Mouse (Mus musculus): ENCODE measurements at regions not wholly inside any gene's neighbourhood (a gene's known extent, or its start where the extent isn't known, plus 50 kb on each side); places are given as distances from the start of the nearest gene placed in this dataset.

DNA sequence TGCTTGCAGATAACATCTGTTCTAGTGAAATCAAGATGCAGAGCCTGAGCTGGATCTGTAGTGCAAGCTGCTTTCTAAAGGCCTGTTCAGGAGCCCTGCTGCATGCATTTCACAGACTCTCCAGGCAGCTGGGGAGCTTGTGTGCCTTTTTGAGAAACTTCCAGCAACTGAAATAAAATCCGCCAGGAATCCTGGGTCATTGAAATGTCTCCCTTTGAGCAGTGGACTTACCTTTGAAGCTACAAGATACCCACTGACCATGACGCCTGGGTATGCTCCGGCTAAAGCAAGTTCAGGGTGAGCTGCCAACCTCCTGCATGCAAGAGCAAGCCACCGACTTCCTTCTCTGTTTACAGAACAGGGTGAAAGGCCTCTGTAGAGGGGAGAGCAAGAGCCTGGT, 278.7 kb downstream of the Cenpw start:
- in situ Hi-C loops (cut with MboI, MseI) = no loop called here

DNA sequence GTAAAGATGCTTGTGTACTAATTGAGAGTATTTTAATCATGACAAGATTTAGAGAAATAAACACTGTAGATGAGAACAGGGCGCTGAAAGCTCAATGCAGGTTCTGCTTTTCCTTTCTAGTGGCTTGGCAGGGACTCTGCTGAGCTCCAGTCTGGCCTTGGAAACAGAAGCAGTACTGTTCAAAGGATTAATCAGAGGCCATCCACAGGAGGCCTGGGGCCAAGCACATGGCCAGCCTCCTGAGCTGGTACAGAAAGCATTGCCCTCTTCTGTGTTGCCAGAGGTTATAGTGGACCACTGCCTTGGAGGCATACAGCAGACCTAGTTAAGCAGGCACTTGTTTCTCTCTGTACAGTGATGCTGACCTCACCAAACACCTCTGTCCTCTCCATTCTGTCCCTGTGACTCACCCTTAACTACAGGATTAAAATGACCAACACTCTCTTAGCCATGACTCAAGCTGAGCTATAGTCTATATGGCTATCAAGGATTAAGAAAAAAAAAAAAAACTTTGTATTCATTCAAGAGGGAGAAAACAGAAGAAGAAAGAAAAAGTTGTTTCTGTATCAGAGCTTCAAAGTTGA, 302.5 kb downstream of the Cenpw start:
- in situ Hi-C loops (cut with MboI, MseI) = loop anchor here in 1 of 2 experiments (5.0 kb wide), 1 partner anchor 39 kb away; no protein-coding TSS in a partner anchor

DNA sequence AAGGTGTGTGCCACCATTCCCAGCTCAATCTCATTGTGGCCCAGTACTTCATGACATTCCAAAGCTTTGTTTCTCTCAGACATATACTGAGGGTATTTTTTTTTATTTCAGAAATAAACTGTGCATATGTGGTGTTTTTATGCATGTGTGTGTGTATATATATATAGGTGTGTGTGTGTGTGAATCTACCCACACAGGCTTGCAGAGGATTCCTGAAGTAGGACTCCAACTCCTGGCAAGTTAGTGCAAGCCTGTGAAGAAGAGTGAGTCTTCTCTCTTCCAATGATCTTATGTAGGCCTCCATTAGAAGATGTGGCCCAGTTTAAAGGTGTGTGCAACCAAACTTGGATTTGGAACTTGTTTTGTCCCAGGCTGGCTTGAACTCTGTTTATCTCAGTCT, 328.9 kb upstream of the Rspo3 start:
- in situ Hi-C loops (cut with MboI, MseI) = no loop called here

DNA sequence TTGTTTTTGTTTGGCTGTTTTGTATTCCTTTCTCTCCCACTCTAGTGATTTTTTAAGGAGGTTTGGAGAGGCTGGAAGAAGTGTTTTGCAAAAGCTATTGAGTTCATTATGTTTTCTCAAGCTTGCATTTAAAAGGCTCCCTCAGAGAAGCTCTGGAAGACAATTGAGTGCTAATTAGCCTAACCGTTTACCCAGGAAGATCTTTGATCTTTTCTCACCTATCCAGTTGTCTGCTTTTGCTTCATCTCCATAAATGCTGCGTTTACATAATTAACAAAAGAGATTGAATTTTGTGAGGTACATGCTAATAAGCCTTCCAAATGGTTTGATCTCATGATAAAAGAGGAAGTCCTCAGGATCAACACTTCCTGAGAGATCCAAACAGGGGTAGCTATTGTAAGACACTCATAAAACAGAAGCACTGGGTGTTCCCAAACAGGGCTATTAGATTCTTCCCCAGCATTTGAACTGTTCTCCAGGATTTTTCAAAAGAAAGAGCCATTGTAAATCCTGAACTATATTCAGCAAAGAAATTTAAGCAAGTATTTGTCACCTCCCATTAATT, 320.2 kb upstream of the Rspo3 start:
- in situ Hi-C loops (cut with MboI, MseI) = loop anchor here in 1 of 2 experiments (5.0 kb wide), 1 partner anchor 409 kb away; no protein-coding TSS in a partner anchor

DNA sequence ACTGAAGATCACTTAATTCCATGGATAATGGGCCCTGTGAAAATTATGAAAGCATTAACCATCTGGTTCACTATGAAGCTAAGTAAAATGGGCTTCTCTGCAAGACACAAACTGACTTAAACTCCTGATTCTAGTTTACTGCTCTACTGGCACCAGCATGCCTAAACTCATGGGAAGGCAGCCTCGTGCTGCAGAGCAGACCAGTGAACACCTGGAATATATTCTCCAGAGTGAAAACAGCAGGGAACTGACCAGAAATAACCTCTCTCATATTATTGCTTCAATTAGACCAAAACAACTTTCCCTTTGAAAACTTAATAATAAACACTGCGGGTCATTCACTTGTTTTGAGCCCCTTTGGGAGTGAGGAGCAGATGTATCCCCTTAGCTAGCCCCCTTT, 316.8 kb upstream of the Rspo3 start:
- in situ Hi-C loops (cut with MboI, MseI) = no loop called here

DNA sequence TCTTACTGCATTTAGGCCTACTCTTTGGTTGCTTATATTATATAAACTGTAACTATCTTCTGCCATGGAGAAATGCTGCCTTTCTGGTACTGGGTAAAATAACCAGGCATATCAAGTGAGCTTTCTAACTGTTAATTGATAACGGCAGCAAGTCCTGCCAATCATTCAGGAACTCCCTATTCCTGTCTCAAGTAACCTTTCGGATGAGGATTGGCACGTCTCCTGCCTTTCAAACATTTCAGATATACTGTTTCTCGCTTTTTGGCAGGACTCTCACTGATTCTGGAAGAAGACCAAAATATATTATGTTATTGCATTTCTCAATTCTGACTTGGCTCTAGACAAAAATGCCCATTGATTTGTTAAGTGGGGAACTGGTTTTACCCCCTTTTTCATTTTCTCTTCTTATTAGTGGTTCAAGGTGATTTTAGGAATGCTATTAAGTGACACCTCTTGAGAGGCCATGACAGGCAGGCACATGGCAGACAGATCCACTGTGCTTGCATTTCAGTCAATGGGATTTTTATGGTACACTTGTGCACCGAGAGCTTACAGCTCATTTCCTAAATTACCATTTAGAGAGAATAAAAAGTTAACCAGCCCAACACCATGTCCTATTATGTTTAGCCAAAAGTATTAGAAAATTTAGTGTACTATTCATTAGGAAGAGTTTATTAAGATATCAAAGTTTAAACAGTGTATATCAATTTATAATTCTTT, 289.4 kb upstream of the Rspo3 start:
- in situ Hi-C loops (cut with MboI, MseI) = no loop called here

DNA sequence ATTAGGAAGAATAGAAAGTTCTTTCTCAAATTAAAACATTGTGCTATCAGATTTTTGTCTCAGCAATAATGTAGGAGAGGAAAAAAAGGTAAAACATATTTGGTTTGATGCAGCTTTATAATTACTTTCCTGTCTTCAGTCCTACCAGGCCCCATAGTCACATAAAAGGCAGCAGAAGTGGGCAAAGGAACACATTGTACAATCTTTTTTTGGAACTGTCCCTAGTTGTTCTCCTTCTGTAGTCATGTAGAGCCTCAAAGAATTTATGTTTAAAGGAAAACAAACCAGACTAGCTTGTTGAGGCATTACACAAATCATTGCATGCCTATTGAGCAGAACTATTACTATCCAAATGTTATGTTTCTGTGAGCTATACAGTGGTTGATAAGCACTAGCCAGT, 288.7 kb upstream of the Rspo3 start:
- in situ Hi-C loops (cut with MboI, MseI) = no loop called here

DNA sequence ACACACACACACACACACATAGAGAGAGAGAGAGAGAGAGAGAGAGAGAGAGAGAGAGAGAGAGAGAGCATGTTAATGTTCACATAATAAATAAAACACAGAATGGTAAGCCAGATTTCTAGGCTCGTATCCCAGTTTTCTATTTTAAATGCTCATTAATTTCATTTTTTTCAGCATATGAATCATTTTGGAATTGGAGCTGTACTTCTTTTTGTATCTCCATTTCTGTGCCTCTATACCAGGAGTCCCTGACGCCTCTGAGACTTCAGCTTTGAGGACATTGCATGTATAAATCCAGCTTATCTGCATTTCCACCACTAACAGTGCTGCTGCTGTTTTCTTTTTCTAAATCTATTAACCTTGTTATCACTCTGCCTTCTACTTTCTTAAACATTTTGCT, 287.5 kb upstream of the Rspo3 start:
- in situ Hi-C loops (cut with MboI, MseI) = no loop called here

DNA sequence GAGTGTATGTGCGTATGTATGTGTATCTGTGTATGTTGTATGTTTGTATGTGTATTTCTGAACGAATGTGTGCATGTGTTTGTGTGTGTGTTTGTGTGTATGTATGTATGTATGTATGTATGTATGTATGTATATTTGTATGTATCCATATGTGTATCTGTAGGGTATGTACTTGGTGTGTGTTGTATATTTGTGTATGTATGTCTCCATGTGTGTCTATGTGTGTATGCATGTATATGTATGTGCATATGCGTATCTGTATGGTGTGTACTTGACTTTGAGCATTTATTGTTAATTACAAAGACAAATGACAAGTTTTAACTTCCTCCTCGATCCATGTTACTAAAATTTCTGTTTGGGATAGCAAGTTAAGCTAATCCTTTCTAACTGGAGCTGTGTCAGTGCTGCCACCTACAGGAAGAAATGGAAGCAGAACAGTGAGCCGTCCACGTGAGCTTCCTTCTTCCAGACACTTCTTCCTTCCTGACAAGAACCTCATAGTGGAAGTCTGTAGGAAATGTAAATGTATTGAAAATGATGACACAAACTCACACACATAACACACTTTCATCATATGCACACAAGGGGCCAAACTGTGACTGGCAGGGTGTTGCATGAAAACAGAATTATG, 268.4 kb upstream of the Rspo3 start:
- in situ Hi-C loops (cut with MboI, MseI) = no loop called here

DNA sequence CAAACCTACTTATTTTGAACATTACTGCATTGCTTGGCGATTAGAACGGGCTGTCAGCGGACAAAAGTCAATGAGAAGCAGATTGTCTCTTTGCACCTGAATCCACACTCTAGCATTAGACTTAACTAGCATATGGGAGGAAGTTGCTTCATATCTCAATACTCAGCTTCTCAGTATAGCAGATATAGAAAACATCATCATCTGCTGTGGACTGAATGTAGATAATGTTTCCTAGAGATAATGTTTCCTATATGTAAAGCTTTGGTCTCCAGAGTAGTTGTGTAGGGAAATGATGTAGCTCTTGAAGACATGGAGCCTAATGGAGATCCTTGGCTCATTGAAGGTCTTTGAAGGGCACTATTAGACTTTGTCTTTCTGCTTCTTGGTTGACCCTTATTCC, 267.0 kb upstream of the Rspo3 start:
- in situ Hi-C loops (cut with MboI, MseI) = no loop called here

DNA sequence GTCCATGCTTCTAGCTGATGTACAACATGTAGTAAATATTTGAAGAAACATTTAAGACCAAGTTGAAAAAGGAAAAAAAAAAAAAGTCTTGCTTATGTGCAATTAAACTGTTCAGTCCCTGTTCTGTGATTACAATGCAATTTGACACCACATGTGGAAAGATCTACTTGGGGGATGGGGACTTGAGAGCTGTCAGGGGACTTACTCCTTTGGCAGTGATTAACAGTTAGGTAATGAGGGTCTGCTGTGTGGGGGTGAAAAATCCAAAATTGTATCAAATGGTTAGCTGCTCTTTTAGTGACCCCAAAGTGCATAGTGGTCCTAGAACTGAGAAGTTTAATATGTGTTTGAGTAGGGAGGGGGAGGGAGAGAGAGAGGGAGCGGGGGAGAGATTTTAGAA, 259.0 kb upstream of the Rspo3 start:
- in situ Hi-C loops (cut with MboI, MseI) = no loop called here

DNA sequence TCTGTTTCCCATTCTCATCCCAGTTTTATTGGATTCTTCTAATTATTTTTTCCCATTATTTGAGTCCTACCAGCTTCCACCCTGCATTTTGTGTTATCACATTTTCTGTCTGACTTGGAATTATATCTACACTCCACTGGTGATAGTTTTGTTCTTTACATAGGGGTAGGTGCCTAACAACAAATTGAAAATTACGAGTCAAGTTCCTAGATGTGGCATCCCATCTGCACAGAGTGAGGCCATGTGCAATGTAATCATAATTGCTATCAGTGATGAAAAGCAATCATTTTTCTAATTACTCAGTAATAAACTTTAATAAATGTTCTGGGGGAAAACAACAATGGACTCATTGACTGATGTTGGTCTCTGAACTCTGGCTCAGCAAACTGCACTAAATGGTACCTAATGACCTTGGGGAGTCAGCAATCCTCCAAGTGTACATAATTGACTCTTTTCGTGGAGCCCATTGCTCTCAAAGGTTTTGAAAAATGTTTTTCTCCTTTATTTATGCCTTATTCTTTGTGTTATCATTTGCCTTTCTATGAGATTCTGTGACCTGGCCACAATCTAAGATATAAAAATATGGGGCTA, 250.6 kb upstream of the Rspo3 start:
- in situ Hi-C loops (cut with MboI, MseI) = no loop called here

DNA sequence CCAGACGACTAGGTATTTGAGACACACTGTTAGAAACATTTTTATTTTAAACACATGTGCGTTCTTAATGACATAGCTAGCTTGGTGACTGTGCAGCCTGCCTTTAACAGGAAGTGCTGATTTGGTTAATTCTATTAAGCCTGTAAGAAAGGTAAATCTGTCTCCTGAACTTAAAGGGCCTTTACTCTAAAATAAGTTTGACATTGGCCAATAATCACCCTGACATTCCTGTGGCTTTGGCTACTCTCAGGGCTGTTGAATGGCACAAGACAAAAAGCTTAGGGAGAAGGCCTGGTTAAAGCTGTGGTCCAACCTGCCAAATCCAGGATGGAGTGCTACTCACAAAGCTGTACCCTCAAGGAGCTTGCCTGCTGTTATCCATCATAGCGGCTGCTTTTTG, 201.0 kb upstream of the Rspo3 start:
- in situ Hi-C loops (cut with MboI, MseI) = no loop called here

DNA sequence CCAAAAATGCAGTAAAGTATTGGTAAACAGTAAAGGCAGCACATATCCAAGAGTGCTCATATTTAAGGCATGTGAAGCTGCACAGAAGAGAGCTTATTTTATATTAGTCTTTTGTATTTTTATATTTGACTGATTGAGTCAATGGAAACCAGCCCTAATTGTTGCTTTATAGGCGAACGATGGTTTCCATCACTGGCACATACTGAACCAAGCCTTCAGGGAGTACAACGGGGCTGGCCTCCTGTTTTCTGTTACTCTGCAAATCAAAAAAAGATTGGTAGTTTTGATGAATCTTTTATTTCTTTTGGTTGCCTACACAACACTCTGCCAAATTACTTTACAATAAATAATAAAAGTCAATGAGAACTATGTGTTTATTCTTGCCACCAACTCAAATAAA, 189.7 kb upstream of the Rspo3 start:
- in situ Hi-C loops (cut with MboI, MseI) = no loop called here

DNA sequence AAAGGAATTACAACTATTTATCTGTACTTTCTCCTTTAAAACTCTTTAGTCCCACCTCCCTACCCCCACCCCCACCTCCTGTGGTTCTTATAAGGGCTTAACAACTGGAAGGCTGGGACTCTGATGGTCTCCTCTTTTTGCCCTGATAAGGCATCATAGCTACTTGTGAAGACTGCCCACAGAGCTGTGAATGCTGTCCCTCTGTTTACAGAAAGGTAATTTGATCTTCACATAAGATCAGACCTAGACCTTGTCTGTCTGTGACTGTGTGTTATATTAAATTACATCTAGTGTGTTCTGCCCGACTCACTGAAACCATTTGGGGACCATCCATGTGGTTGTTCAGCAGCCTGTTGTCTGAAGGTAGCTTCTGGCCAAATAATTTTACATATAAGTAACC, 175.3 kb upstream of the Rspo3 start:
- in situ Hi-C loops (cut with MboI, MseI) = no loop called here

DNA sequence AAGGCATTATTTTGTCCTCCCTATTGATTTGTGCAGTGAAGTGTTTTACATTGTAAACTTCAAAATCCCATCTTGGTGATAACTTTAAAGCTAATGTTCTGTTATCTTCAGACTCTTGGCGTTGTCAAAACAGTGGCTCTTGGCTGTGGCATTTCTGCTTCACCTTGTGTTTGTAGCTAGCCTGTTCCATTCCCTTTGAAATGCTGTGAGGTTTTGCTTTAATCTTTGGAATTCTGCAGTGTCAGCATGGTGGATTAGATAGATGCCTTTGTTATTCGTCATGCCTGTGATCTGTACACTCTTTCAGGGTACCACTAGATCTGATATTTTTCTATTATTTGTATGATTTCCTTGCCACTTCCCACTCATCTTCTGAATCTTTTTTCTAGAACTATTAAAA, 173.0 kb upstream of the Rspo3 start:
- in situ Hi-C loops (cut with MboI, MseI) = no loop called here

DNA sequence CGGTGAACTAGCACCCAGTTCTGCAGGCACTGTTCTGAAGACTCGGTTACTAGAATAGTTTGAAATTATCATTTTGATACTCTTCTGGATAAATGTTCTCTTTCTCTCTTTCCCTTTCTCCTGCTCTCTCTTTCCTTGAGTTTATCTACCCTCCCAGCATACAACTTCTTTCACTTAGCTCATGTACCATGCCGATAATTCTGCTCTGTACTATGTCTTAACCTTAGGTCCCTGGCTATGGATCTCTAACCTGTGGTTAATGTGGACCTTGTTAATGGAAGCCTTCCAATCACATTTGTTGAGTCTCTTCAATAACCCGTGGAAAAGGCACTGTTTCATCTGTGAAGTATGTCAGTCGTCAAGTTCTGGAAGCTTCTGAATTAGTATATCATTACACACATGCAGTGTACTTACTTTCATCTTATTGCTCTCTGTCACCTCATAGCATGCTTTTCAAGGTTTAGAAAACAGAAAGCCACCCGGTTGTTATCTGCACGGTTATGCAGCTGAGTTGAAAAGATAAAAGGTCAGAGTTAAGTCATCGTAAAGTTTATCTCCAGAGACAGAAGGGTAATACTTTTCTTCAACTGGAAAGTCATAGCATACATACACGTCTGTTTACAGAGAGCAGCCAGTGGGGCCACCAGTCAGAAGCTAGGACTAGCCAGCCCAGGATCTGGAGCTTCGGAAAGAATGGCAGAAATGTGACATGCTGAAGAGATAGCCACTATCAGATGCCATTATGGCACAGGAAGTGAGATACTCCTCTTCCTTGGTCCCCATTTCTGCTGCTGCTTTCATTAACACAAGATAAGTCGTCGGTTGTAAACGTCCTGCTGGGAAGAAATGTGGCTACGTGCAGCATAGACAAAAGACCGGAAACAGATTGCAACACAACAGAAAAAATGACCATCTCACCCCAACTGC, 157.6 kb upstream of the Rspo3 start:
- in situ Hi-C loops (cut with MboI, MseI) = no loop called here

DNA sequence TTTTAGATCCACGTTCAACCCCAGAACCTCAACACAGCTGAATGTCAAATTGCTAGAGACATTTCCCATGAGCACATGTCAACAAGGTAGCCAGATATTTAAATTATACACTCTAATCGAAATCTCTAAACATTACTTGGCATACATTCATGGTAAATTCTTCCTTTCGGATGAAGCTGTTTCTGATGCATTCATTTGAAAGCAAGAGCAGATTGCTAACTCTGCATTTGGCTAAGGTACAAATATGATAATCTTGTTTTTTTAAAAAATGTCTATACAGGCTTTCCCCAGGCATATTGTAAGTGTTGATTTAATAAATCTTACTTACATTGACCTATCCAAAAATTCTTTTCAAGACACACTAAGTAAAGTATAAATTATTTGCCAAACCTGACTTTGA, 153.9 kb upstream of the Rspo3 start:
- in situ Hi-C loops (cut with MboI, MseI) = no loop called here

DNA sequence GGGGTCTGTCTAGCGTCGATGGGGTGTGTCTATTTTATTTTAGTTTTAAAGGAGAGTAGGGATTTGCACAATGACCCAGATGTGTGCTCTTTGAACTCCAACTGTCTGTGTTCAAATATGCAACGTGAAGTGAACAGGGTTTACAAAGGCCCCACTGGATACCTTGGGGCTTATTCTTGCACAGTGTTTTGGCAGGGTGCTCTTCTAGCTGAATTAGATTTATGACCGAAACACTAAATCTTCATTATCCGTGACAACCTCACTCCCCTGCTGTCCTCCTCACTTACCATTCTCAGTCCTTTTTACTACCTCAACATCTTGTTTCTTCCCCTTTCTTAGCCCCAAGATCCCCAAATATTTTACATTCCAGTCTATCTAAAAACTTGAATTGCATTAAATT, 151.3 kb upstream of the Rspo3 start:
- in situ Hi-C loops (cut with MboI, MseI) = no loop called here

DNA sequence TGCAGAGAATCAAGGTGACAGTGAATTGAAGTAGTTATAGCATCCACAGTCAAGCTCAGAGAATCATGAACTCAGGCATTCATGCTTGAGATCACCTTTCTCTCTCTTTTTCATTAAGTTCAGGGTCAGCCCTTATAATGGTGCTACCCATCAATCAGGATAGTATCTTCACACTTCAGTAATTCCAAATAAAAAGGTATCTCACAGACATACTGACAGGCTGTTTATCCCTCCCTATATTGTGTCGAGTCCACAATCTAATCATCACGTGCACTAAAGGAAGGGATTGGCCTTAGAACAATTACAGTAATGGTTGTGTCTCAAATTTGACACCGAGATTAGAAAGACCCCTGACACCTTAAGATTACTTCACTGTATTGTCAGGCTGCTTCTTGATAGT, 138.7 kb upstream of the Rspo3 start:
- in situ Hi-C loops (cut with MboI, MseI) = no loop called here

DNA sequence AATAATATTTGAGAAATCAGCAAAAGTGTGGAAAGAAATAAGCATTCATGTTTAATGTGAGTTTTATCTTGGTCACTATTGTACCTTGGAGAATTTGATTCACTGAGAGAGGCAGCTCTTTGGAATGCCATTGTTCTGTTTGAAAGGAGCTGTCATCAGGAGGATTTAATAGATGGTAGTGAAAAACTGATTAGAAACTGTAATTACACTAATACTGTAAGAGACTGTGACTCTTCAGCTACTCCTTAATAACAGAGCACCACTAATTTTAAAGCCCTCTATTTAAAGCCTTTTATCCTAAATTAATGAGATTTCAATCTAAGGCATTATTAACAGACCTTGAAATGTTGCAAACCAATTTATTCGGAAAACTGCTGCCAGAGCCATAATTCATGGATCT, 126.1 kb upstream of the Rspo3 start:
- in situ Hi-C loops (cut with MboI, MseI) = no loop called here
